ENCODE assay signal across 1 mouse cellular context in the genomic region with DNA sequence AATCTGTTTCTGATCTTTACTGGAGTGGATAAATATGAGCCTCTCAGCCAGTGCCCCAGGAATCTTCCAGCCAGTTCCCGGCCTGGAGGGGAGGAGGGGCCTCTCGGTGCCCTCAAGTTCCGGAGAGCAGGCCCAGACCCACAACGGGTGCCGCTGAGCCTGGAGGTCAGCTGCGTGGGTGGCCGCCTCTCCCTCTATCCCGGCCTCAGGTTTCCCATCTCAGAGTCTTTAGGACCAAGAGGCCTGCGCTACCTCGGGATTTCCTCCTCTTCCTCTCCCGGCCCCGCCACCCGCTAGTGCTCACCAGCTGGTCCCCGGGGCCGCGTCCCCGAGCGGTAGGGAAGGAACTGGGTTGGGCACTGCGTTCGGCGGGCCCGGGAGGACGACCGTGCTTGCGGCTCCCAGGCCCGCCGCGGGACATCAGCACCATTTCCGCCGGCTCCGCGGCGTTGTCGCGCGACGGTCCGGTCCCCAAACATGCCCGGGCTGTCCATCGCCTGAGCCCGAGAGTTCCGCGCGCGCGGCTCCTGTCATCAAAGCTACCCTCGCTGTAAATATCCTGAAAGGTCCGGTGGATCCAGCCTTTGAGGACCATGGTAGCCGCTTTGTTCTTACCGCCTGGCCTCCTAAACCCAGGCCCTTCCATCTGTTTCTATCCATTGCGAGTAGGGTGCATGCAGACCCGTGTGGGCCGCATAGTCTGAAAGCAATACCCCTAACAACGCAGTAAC.
TF ChIP-seq lines count a peak whose summit lies in the region.

No protein-coding gene starts in this region.

TF ChIP-seq in MEL, 35 proteins besides CTCF, POLR2A, EP300 and RAD21 (continued from another document):
- TF ChIP-seq MAX (IDR thresholded peaks at IDR 0.05; ENCODE audit: low read length) = peak; percentile 42
- no peak for TF ChIP-seq CHD2 (IDR thresholded peaks at IDR 0.05; ENCODE audit: low read length)
- TF ChIP-seq TCF12 (IDR thresholded peaks at IDR 0.05; ENCODE audit: low read depth, low read length) = peak; percentile 79
- TF ChIP-seq NELFE (IDR thresholded peaks at IDR 0.05; ENCODE audit: low read depth, low read length) = peak; percentile 89
- no peak for TF ChIP-seq RCOR1 (IDR thresholded peaks at IDR 0.05; ENCODE audit: low read depth, low read length)
- TF ChIP-seq ZC3H11A (IDR thresholded peaks at IDR 0.05; ENCODE audit: low read depth, low read length) = no peak
- TF ChIP-seq UBTF (IDR thresholded peaks at IDR 0.05; ENCODE audit: borderline replicate concordance, insufficient read depth, low read depth, low read length) = no peak
- no peak for TF ChIP-seq MAZ (IDR thresholded peaks at IDR 0.05; ENCODE audit: low read depth, low read length)
- 0 out of 2 replicates have a peak, but pooled peaks have one; percentile 63 for TF ChIP-seq POLR2AphosphoS2 (IDR thresholded peaks at IDR 0.05; ENCODE audit: low read length)
